Mouse (Mus musculus) megakaryocyte, embryonic 14.5 days (primary cell): ENCODE measurements around the gene 4931429L15Rik. TPM values are rescaled to one million over a fixed set of nuclear protein-coding genes. Genes with fewer than 3 reads are reported as not detected.

Experiments used
- H3K27me3 ChIP-seq: replicated peaks from 2 replicates; pipeline ENCODE3; 2012; ENCODE audit warnings: inconsistent platforms
- H3K36me3 ChIP-seq: replicated peaks from 2 replicates; pipeline ENCODE3; 2012; ENCODE audit warnings: low read length, inconsistent platforms, mixed read lengths
- H3K4me1 ChIP-seq: 2 replicates; pipeline ENCODE4 v1.6.1; 2012; ENCODE audit warnings: inconsistent platforms
- H3K4me3 ChIP-seq: replicated peaks from 2 replicates; pipeline ENCODE3; 2012; ENCODE audit warnings: moderate library complexity, mild to moderate bottlenecking, inconsistent platforms
- H3K9me3 ChIP-seq: 2 replicates; pipeline ENCODE4 v1.6.1; 2012; ENCODE audit warnings: inconsistent platforms
- FLI1 ChIP-seq: IDR thresholded peaks from 2 replicates; pipeline ENCODE4 v1.6.1; 2012; ENCODE audit warnings: low read length, inconsistent platforms, mixed read lengths
- GATA1 ChIP-seq: IDR thresholded peaks from 3 replicates; pipeline ENCODE4 v1.6.1; 2012; ENCODE audit warnings: mixed read lengths, low read length, inconsistent platforms, borderline replicate concordance
- polyA plus RNA-seq: library from polyadenylated mRNA; stranded (reverse); fragments of >175 nt; gene quantifications from 2 replicates; pipeline ENCODE4 v1.2.3, GENCODE M21; 2012; ENCODE audit warnings: low replicate concordance; ENCODE audit not compliant: insufficient read depth

The 4931429L15Rik gene
- polyA plus RNA-seq, 1 experiment, result not detected

DNA sequence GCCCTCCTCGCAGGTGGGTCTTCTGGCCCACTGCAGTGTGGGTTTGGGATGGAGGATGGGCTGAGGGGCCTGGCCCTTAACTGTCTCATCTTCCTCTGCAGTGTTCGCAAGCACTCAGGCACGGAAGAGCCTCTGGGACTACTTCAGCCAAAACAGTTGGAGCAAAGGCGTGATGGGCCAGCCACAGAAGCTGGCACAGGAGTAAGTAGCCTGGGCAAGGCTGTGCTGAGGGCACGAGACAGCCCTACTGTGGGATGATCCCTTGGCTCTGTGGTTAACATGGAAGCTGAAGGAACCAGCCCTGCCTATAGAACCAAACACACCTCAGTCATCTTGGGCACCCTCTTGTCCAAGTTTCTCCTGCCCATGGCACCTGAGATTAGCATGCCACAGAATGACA, 50.7 kb downstream of the 4931429L15Rik start:
- TF ChIP-seq GATA1 (no peak), FLI1 (no peak)
- H3K27me3 ChIP-seq, result peaks cover 35% of the 10 kb centered on the region
- H3K36me3 ChIP-seq, result no peaks in the 10 kb centered on the region
- no peak overlapping the region for H3K4me3 ChIP-seq
- H3K9me3 ChIP-seq, result no peaks in the 10 kb centered on the region
- peaks cover 53% of the 10 kb centered on the region for H3K4me1 ChIP-seq

DNA sequence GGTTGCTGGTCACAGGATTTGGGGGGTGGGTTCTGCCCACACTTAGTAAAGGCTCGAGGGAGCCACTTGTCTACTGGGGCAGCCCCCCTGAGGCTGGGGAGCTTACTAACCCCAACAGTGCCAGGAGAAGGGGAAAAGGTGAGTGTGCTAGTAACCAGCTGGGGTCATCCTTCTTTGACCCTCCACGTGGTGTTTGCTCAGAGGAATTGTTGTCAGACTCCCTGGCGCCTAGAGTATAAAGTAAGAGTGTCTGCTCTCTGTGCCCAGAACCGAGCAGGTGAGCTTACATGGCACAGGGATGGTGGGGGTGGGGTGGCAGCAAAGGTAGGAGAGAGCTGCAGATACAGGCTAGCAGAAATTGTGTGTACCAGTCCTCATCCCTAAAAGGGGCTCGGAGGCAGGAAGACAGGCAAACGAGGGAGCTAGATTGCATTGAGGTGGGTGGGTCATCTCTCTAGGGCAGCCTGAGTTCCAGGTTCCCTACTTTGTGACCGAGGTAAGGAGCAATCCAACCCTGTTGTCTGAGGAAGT, 51.4 kb downstream of the 4931429L15Rik start, which contains the start of gene Apoa5:
Apoa5 (plus strand) TSS at position 291 of the 531 bp plus-strand sequence.
- Histone ChIP-seq H3K27me3 (peaks cover 39% of the 10 kb centered on the region), H3K9me3 (no peaks in the 10 kb centered on the region), H3K4me3 (no peak within 1 kb of the TSS), H3K36me3 (no peaks in the 10 kb centered on the region), H3K4me1 (peaks cover 46% of the 10 kb centered on the region)
- TF ChIP-seq FLI1 (no peak), GATA1 (no peak)

DNA sequence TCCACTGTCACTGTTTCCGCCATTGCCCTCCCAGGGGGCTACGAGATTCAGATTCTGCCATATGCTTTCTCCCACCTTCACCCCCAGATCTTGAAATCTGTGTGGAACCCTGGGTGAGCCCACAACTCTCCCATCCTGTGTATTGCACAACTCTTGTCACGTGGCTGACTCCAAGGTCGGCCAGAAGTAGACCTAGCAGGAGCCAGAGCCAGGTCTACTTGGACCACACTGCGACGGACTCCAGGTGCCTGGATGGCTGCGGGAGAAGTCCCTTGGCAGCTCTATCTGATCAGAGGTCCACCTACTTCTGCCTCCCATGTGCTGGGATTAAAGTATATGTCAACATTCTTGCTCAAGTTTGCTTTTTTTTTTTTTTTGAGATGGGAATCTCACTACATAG, 58.7 kb downstream of the 4931429L15Rik start:
- H3K4me1 ChIP-seq, result peaks cover 34% of the 10 kb centered on the region
- H3K4me3 ChIP-seq, result no peak overlapping the region
- no peak for TF ChIP-seq FLI1
- no peak for TF ChIP-seq GATA1
- no peaks in the 10 kb centered on the region for H3K9me3 ChIP-seq
- H3K27me3 ChIP-seq, result peaks cover 6% of the 10 kb centered on the region
- no peaks in the 10 kb centered on the region for H3K36me3 ChIP-seq

DNA sequence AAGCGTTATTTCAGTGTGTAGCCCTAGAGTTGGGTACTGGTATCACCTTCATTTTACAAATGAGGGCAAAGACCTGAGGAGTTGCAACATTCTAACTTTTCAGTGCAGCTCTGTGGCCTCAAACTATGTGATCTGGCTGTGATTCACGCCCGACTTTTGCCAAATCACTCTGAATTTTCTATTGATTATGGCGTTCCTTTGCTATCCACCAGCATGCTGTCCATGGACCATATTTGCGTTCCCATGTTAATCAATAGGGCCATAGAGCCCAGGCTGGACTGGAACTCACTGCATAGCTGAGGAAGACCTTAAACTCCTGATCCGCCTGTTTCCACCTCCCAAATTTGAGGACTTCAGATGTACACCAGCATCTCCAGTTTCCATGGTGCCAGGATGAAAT, 60.7 kb downstream of the 4931429L15Rik start:
- H3K9me3 ChIP-seq, result no peaks in the 10 kb centered on the region
- no peak overlapping the region for H3K4me3 ChIP-seq
- H3K4me1 ChIP-seq, result peaks cover 42% of the 10 kb centered on the region
- H3K36me3 ChIP-seq, result no peaks in the 10 kb centered on the region
- TF ChIP-seq FLI1, result no peak
- TF ChIP-seq GATA1, result no peak
- H3K27me3 ChIP-seq, result peaks cover 6% of the 10 kb centered on the region

DNA sequence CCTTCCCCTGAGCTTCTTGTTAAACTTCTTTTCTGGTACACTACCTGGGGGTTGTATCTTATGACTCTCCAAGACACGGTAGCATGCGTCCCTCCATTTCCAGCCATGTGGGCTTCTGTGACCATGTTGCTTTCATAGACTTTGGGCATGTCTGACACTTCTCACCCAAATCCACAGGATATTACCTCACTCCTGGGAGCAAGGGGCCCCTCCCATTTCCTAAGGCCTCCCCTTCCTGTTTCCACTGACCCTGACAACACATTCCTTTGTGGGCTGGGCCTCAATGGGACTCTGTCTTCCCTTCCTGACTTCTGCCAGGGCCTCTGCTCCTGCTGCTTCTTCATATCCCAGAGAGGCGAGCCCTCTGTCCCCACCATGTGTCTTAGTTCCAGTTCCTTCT, 62.2 kb downstream of the 4931429L15Rik start:
- Histone ChIP-seq H3K4me3 (peak overlapping the region; percentile 60), H3K4me1 (peaks cover 47% of the 10 kb centered on the region), H3K9me3 (no peaks in the 10 kb centered on the region), H3K36me3 (no peaks in the 10 kb centered on the region), H3K27me3 (peaks cover 14% of the 10 kb centered on the region)
- TF ChIP-seq GATA1, result no peak
- no peak for TF ChIP-seq FLI1

DNA sequence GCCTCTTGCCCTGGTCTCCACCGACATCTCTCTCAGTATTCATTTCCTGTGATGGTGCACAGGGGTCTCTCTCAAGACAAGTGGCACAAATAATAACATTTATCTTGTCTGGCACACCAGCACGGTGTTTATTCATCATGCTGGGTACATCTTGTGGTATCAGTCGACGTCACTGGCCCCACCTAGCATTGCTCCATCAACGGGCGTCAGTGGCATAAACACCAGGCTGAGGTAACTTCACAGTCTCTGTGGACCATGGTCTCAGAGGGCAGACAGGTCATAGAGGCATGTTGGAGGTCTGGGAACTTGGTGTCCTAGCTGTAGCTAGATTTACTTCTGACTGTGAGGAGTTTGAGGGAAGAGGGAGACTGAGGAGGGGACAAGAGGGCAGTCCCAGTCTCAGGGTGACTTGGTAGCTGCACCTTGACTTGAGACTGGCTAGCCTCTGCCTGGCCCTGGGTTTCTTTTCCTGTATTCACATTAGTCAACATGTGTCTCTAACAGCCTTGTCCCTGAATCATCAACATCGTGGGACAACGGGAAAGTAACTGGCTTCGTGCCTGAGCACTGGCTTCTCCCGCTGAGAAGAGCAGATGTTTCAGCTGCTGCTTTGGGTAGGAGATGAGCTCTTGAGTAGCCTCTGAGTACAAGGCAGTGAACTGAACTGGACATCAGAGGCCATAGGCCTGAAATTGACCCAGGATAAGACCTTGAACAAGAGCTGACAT, 63.0 kb downstream of the 4931429L15Rik start:
- no peak for TF ChIP-seq FLI1
- TF ChIP-seq GATA1, result no peak
- H3K36me3 ChIP-seq, result no peaks in the 10 kb centered on the region
- H3K4me3 ChIP-seq, result peak overlapping the region; percentile 60
- no peaks in the 10 kb centered on the region for H3K9me3 ChIP-seq
- peaks cover 47% of the 10 kb centered on the region for H3K4me1 ChIP-seq
- H3K27me3 ChIP-seq, result peaks cover 14% of the 10 kb centered on the region

DNA sequence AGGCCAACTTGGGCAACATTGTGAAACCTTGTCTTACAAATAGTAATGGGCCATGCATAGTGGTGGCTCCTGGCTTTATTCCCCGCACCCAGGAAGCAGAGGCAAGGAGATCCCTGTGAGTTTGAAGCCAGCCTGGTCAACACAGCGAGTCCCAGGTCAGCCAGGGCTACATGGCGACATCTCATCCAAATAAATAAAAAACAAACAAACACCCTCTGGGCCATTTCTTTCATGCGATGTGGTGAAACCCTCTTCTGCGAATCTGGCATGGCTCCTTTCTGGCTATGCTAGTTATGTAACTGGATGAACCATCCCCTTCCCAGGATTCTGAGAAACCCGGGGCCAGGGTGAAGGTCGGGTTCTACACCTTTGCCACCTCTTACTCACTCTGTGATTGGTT, 63.6 kb downstream of the 4931429L15Rik start:
- Histone ChIP-seq H3K27me3 (peaks cover 14% of the 10 kb centered on the region), H3K4me3 (no peak overlapping the region)
- TF ChIP-seq GATA1 (no peak), FLI1 (no peak)

More for the DNA sequence above, 63.6 kb downstream of the 4931429L15Rik start:
- Histone ChIP-seq H3K4me1 (peaks cover 44% of the 10 kb centered on the region), H3K9me3 (no peaks in the 10 kb centered on the region), H3K36me3 (no peaks in the 10 kb centered on the region)

Other genes starting within 250 kb of the 4931429L15Rik start
- 1.4 and 1.8 TPM in 2 replicates for gene Apoa1, start 91.4 kb downstream of the 4931429L15Rik start, polyA plus RNA-seq
- not detected in 2 replicates for gene Apoc3, start 84.3 kb downstream of the 4931429L15Rik start, polyA plus RNA-seq
- gene Apoa4, start 79.3 kb downstream of the 4931429L15Rik start, polyA plus RNA-seq, result not detected in 2 replicates
- not detected in 2 replicates for gene Apoa5, start 51.4 kb downstream of the 4931429L15Rik start, polyA plus RNA-seq
- 4.3 and 19.8 TPM in 2 replicates for gene Zpr1, start 46.9 kb downstream of the 4931429L15Rik start, polyA plus RNA-seq
- 4.0 and 8.1 TPM in 2 replicates for gene Bud13, start 37.0 kb downstream of the 4931429L15Rik start, polyA plus RNA-seq